Mouse (Mus musculus): ENCODE results near the gene Klf7.
A peak's percentile ranks its signal among the peaks of the same experiment; 100 is the strongest.

Klf7 gene

DNA sequence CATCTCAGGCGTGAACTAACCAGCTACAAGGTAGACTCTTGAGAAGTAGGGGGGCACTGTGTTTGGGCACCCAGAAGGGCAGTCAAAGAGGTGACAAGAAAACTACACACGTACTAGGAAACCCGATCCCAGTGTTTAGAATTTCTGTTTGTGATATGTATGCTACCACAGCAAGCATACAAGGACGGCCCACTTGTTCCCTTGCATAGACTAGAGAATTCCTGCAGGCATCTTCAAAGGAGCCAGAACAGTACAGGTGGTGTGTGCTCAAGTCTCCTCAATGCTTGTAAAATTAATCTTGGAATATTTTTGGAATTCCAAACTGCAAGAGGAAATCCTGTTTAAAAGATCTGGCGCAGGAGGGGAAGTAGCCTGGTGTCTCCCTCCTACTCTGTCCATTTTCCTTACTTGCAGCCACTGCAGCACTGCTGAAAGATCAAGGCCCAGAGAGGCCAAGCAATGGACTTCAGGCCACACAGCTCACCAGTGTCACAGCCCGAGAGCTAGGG lies 102.9 kb downstream of the Klf7 start:
- no peak for DNase-seq

DNA sequence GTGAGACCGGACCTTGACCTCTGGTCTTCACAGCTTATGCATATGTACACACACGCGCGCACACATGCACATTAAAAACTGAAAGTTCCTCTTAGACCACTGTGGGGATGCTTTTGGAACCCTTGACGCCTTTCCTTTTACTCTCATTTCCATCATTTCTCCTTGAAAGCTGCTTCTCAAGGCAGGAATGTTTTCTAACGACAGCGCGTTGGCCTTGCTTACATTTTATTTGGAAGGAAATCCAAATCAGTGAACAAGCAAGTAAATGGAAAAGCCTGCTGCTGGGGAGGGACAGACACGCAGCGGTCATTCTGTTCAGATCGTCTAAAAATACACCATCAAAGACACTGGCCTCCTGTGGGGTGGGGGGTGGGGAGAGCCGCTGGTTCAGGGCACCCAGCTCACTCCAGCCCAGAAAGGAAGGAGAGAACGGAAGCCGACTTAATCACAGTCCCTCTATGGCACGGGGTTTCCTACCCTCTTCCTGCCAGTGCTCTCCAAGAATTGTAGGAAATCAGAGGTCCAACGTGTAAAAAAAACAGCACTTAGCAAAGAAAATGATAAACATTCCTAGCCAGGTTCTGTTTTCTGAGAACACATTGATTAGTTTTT lies 103.5 kb downstream of the Klf7 start:
- DNase-seq = no peak

DNA sequence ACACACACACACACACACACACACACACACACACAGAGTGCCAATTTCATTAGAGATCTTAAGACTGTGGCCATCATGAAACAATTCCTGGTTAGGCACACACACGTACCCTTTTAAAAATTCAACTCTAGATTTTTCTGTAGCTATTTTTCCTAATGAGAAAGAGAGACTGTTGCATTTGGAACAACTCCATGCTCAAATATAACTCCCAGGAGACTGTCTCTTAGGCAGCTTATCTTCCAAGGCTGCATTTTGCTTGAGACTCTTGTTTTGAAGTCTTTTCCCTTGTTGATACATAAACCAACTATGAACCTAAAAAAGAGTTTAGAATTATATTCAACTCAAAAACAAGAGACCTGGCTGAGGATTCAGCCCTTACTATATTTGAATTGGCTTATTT lies 108.0 kb downstream of the Klf7 start:
- DNase-seq = no peak

DNA sequence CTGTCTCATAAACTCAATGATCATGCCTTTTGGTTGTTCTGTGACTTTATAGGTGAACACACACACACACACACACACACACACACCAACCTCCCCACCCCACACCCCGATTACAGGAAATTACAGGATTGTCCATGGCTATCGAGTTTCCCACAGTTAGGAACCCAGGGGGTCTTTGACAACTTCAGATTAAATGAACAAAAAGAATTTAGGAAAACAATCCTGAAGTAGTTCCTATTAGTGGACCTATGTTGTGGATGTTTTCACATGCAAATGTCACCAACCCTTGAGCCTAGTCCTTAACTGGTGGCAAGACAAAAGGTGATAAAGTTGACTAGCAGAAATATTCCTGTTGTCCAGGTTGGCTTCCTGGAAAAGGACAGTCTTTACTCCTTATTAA lies 113.1 kb downstream of the Klf7 start:
- DNase-seq = no peak

DNA sequence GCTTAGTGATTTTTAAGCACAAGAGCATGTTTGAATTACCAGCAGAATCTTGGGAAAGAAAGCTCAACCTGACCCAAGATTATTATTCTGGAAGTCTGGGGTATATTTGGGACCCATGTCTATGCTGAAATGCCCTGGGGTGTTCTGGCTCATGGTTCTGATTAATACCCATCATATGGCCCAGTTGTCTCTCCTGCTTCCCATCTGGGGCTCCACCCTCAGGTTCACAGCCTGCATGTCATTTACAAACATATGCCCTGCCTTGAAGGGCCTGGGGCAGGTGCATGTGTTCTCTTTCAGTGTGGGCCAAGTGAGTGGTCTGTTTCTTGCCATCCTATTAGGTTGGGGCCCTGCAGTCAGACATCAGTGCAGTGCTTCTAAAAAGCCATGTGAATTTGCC lies 114.1 kb downstream of the Klf7 start:
- DNase-seq = no peak

DNA sequence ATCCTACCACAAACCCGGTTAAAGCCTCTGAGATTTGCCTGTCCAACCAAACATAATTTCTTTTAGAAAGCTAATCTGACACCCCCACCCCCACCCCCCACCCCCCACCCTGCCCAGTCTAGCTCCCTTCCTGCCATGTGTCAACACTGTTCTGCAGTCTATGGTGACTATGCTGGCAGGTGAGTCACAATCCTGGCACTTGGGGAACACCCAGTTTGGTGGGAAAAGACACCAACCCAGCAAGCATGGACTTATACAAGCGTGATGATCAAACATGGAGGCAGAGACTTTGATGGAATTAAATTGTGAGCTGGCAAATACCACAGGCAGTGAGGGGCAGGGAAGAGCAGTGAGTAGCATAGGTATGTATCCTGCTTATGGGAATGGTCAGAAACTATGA lies 116.9 kb downstream of the Klf7 start:
- no peak for DNase-seq

DNA sequence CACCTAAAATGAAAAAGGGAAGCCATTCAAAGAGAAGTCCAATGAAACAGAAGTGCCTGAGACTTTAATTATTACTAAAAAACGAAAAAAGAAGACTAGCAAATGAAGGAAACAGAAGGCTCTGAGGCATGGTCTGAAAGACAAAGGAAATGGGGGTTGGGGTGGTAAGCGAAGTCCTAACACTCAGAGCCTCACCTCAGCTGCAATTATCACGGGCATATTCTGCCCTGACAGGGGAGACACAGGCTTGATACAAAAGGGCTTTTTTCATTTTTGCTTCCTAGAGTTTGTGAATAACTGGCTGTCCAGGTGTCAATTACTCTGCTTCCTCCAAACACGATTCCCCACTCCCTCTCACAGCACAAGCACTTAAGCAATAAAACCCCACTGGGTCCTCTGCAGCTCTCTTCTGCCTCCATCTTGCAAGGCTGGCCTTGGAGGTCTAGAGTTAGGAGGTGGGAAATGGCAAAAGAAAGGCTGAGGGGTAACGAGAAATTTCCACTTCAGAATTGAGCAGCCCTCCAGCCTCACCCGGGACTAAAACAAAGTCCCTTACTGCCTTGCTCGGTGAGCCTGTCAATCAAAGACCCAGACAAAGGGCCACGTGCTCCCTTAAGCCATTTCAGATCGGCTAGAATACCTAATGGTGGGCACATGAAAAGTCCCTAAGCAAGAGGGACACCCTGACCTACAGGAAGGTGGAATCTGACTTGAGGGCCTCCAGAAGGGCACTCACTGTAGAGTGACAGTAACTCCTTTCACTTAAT lies 118.4 kb downstream of the Klf7 start:
- no peak for DNase-seq

DNA sequence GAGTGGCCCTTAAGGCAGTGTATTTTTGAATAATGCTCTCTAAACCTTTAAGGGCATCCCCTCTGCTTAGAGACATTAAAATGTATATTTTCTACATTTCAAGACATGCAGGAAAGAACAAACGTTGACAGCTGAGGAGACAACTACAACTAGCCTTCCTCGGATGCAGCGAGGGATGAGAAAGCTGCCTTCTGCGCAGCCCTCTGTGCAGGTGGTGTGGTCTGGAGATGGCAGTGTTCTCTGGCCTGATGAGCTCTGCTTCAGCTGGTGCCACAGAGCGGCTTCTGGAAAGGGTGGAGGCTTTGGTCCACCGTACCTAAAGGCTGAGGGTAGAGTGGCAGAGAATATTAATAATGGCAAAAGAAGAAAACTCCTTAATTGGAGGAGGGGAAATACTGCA lies 120.0 kb downstream of the Klf7 start:
- DNase-seq = no peak

DNA sequence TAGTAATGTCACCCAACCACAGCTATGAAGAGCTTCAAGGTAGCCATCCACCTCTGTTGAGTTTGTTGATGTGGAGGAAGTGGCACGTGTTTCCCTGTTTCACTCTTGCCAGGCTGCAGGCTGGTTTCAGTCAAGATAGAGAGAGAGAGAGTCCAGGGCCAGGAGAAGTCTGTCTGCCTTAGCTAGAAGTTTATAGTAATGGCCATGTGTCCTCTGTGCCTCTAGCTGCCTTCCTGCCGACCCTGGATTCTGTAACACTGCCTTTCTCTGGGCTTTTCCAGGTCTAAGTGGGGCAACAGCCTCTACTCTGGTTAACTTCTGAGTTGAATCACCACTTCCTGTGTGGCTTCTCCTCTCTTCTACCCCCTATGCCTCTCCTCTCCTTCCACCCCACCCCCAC lies 121.5 kb downstream of the Klf7 start:
- DNase-seq = no peak

DNA sequence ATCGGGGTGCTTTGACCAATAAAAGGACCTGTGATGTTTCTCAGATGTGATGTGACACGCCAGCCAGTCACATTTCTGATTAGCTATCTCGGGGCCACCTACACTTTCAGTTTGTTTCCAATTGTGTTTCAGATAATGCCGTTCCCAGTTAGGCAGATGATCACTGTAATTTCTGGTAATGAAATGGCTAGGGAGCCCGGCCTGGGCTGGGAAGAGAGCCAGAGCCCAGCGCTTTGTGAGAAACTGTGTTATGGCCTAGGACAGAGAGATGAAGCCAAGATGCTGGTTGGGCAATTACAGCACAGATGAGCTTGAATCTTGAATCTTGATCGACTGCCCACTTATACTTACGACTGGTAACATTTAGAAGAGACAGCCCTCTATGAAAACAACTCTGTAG lies 122.6 kb downstream of the Klf7 start:
- DNase-seq = peak; percentile 81

DNA sequence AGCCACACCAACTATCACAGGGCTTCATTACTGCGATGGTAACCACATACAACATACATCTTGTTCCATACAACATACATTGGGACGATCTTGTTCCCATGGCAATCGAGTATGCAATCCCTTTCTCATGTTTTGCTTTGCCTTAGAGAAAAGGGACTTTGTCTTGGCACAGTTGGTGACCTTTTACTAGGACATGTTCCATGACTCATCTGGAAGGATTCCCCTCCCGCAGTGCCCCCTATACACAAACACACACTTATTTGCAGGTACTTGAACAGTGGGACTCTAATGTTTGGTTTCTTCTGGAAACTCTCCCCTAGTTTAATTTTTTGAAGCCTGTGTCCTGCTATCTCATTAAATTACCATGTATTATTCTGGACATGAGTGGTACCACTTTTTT lies 123.2 kb downstream of the Klf7 start:
- no peak for DNase-seq

DNA sequence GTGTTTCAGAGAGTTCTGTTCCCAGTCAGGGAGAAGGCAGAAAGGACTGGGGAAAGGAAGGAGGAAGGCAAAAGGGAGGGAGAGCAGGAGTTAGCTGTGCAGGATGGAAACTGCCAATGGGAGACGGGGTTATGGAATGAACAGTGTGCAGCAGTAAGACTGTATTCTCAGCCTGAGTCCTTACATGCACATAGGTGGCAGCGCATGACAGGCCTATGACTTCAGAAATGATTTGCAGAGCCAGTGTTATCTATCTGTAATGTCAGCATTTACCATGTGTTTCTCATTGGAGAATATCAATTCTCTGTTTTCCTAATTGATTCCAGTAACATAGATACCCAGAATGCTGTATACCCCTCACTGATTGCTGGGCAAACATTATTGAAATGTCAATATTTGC lies 123.9 kb downstream of the Klf7 start:
- DNase-seq = no peak

DNA sequence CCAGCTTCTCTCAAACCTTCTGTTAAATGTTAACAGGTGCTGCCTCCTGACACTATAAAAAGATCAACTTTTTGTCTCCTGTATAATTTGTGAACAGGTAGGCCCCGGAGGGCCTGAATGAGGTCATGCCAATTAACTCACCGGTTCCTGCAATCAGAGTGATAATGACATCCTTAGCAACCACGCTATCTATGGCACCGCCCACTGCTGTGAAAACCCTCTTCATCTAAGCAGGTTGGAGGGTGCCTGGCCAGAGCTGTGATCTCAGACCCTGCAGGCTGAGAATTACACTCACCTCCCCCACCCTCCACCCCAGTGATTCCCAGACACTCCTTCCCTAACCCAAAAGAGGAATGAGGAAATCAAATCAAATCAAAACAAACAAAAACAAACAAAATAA lies 126.3 kb downstream of the Klf7 start:
- no peak for DNase-seq

DNA sequence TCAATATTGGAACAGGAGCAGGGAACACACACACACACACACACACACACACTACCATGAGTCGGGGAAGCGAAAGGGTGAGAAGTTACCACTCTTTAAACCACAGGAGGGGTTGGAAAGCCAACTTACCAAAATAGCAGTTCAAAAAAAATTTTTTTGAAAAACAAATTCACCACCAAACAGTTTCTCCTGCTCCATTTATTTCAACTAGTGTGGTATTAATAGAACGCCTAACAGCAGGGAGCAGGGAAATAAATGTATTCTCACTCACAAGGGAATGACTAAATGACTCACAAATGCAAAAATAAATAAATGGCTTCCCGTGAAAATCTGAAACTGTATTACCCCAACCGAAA lies 127.0 kb downstream of the Klf7 start:
- DNase-seq = peak; percentile 58

DNA sequence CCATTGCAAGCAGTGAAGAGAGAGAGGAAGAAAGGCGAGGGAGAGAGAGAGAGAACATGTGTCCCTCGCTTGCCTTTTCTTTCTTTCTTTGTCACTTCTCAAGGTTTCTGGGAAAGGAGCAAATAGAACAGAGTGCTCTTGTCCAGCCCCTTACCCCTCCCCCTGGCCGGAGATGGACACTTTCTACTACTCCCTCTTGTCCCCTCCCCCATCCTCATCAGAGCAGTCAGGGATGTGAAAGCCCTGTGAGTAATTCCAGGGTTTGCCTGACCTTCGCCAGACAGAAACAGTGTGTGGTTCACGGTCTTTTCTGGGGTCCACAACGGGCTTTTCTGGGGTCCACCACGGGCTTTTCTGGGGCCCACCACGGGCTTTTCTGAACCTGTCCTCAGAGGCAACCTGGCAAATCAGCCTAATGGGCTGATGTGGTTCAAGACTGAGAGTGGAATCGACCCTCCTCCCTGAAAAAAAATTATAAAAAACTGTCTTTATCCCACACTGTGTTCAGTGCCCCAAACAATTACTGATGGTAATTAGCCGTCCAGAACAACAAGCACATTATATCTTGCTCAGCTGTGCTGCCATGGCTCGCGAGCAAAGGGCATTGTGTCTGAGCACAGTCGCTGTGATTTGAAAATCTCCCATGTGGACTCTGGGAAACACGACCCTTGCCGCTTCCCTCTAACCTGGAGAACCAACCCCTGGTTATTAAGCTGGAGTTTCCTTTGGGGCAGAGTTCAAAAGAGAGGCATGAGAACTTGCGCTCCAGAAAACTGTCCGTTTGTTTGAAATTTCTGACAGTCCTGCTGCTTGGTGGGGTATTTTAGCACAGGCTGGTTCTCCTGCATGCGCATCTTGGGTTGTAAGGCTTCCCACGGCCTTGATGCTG lies 127.6 kb downstream of the Klf7 start:
- no peak for DNase-seq

DNA sequence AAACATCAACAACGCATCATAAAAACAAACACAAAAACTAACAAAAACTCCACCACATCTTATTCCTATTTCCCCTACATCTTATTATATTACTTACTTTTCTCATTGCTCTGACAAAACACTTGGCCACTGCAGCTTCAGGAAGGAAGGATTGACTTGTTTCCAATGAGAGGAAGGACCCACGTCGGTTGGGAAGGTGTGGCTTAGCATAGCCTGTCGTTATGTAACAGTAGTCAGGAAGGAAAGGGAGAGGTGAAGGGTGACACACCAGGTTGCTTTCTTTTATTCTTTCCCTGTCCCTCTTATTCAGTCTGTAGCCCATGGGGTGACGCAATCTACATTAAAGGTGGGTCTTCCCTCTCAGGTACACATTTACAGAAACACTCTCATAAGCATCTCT lies 129.6 kb downstream of the Klf7 start:
- no peak for DNase-seq

DNA sequence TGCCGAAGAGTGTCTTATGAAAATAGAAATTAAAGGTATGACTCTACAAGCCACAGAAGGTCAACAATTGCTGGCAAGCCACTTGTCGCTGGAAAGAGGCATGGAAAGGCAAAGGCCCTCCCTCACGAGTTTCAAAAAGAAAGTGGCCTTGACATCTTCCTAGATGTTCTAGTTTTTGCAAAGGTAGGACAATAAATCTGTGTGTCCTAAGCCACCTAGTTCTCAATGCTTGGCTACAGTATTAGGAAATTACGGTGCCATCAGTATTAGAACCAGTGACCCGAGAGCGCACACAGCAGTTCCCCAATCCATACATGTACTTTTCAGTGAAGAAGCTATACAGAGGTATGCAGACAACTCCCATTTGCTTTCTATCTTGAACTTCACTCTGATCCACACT lies 131.7 kb downstream of the Klf7 start:
- no peak for DNase-seq

DNA sequence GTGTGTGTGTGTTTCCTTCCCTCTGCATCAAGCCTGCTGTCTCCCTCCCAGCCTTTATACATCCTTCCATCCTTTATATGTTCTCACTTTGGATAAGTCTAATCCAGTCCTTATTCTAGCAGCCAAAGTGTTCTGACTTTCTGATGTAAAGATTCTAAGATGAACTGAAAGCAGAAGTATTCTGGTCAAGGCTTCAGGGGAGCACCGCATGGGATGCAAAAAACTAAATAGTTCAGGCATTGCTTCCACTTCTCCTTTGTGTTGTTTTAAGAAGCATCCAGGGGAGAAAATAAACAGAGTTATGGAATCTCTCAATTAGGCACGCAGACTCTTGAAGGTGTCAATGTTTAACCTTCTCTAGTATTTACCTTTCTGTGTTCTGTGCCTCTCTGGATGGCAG lies 141.3 kb downstream of the Klf7 start:
- DNase-seq = no peak
